Mouse (Mus musculus) liver, embryonic 14.5 days (tissue): ENCODE results near the gene Mxra7. TPM values are rescaled to one million over a fixed set of nuclear protein-coding genes. Genes with fewer than 3 reads are reported as not detected.

Experiments
- ATAC-seq: fragments of 200-750 bp; cut with Nextera tagmentation; 2 replicates; pipeline ENCODE4 v1.8.0; 2017; ENCODE audit warnings: moderate number of reproducible peaks, mild to moderate bottlenecking, moderate library complexity; ENCODE audit not compliant: insufficient read depth
- DNase-seq, 3 experiments: peaks; one replicate each; pipeline ENCODE4 v3.0.0-alpha.2; 2012 to 2013; ENCODE audit warnings: low read depth in 3 of 3, low spot score in 3 of 3
- H3K27ac ChIP-seq: fragments of 300-500 bp; sonication (generic); 2 replicates; pipeline ENCODE4 v1.5.1; 2014; ENCODE audit warnings: moderate library complexity, mild to moderate bottlenecking, control low read depth, inconsistent platforms
- H3K27me3 ChIP-seq: fragments of 300-500 bp; sonication (generic); 2 replicates; pipeline ENCODE4 v1.6.1; 2014; ENCODE audit warnings: mild to moderate bottlenecking, low read length, moderate library complexity; ENCODE audit not compliant: control insufficient read depth, insufficient read depth
- H3K36me3 ChIP-seq: fragments of 300-500 bp; sonication (generic); replicated peaks from 2 replicates; pipeline ENCODE4 v1.6.1; 2014; ENCODE audit warnings: low read depth; ENCODE audit not compliant: control insufficient read depth, insufficient read depth
- H3K4me1 ChIP-seq, 2 experiments: fragments of 200-500 bp in 1 of 2; fragments of 300-500 bp in 1 of 2; sonication (generic) in 1 of 2; replicated peaks; 2 replicates each; pipeline ENCODE4 v1.6.1; 2012 to 2014; ENCODE audit warnings: antibody characterized with exemption in 1 of 2, inconsistent platforms in 1 of 2, low read length in 1 of 2; ENCODE audit not compliant: control insufficient read depth in 2 of 2, insufficient read depth in 2 of 2
- H3K4me2 ChIP-seq: fragments of 300-500 bp; sonication (generic); 2 replicates; pipeline ENCODE4 v1.6.1; 2014; ENCODE audit warnings: low read depth, mild to moderate bottlenecking, control low read depth, moderate library complexity
- H3K4me3 ChIP-seq, 2 experiments: fragments of 200-500 bp in 1 of 2; fragments of 300-500 bp in 1 of 2; sonication (generic) in 1 of 2; 2 replicates each; pipeline ENCODE4 v1.5.1; 2012 to 2014; ENCODE audit warnings: low read depth in 2 of 2, low read length in 2 of 2, mild to moderate bottlenecking in 2 of 2, control low read depth in 1 of 2, inconsistent platforms in 1 of 2, moderate library complexity in 1 of 2; ENCODE audit not compliant: insufficient read depth in 1 of 2
- H3K9ac ChIP-seq: fragments of 300-500 bp; sonication (generic); replicated peaks from 2 replicates; pipeline ENCODE4 v1.6.1; 2014; ENCODE audit warnings: mild to moderate bottlenecking, control low read depth, moderate library complexity
- H3K9me3 ChIP-seq: fragments of 300-500 bp; sonication (generic); 2 replicates; pipeline ENCODE4 v1.6.1; 2016; ENCODE audit warnings: low read length, mixed read lengths; ENCODE audit not compliant: control insufficient read depth
- CTCF ChIP-seq: IDR thresholded peaks from 2 replicates; pipeline ENCODE4 v1.5.1; 2016; ENCODE audit warnings: antibody characterized with exemption, low read depth, control low read depth
- EP300 ChIP-seq: IDR thresholded peaks from 2 replicates; pipeline ENCODE4 v1.6.1; 2016; ENCODE audit warnings: antibody characterized with exemption, low read depth
- WGBS: fragments of 180-500 bp; shearing (Covaris S2); extraction: QIAGEN DNeasy Blood & Tissue Kit; methylation state at CpG from one replicate; pipeline ENCODE4 v1.1.7; 2014; ENCODE audit not compliant: insufficient replicate concordance; 5-methylcytosine and 5-hydroxymethylcytosine counted together
- polyA plus RNA-seq, 2 experiments: library from polyadenylated mRNA; depleted of rRNA in 1 of 2; stranded (reverse) in 1 of 2; unstranded in 1 of 2; fragments of >200 nt; fragmentation: Nextera tagmentation in 1 of 2; extraction: Ambion mirVana in 1 of 2; gene quantifications; 2 replicates each; pipeline versions ENCODE4 v1.2.1 to v1.2.3; 2012 to 2014

Mxra7 gene
- polyA plus RNA-seq, 2 experiments, result 1.1 to 1.3 TPM

DNA sequence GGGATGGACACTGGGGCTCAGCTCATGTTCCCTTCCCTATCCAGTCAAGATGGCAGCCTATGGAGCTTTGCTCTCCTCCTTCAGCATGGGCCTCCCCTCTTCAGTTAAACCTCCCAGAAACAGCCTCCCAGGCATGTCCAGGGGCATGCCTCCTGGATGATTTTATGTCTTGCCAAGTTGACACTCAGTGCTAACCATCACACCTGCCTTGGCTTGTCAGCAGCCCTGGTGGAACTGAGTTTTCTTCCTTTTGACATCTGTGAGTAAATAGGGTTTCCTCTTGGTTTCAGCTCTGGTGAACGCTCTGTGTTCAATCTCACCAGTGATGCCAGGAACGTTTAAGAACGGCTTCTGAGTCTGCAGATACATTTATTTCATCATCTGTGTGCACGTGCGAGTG, 25.1 kb downstream of the Mxra7 start:
- Histone ChIP-seq H3K9me3 (no peaks in the 10 kb centered on the region), H3K36me3 (no peaks in the 10 kb centered on the region), H3K4me3 (no peak overlapping the region), H3K4me1 (no peaks in the 10 kb centered on the region), H3K9ac (no peak overlapping the region), H3K4me2 (no peak overlapping the region), H3K27ac (no peak overlapping the region), H3K27me3 (no peaks in the 10 kb centered on the region)
- 66% methylated on average over 5 of the region's 5 CpGs for WGBS
- no peak for ATAC-seq
- DNase-seq, result no peak
- TF ChIP-seq CTCF, result no peak
- TF ChIP-seq EP300, result no peak

DNA sequence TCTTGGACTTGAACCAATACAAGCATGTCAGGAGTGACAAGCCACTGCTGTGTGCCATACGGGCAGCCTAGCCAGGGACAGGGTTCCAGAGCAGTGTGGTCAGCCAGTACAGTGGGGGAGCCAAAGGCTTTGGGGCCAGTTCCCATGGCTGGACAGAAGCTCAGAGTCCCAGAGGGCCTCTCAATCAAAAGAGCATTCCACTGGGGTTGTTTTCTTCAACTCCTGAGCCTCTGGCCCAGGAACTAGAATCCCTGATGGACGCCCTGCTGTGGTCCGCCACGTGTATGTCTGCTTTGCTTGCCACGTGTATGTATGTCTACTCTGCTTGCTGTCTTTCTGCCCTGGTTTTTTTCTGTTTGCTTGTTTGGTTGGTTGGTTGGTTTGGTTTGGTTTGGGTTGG, 26.7 kb downstream of the Mxra7 start:
- no peak for ATAC-seq
- H3K9me3 ChIP-seq, result no peaks in the 10 kb centered on the region
- no peak overlapping the region for H3K4me3 ChIP-seq
- no peak overlapping the region for H3K4me2 ChIP-seq
- no peaks in the 10 kb centered on the region for H3K4me1 ChIP-seq
- no peaks in the 10 kb centered on the region for H3K36me3 ChIP-seq
- WGBS, result 55% methylated on average over 5 of the region's 5 CpGs
- no peaks in the 10 kb centered on the region for H3K27me3 ChIP-seq
- no peak for TF ChIP-seq EP300
- no peak for TF ChIP-seq CTCF
- DNase-seq, result no peak
- H3K9ac ChIP-seq, result no peak overlapping the region
- no peak overlapping the region for H3K27ac ChIP-seq

DNA sequence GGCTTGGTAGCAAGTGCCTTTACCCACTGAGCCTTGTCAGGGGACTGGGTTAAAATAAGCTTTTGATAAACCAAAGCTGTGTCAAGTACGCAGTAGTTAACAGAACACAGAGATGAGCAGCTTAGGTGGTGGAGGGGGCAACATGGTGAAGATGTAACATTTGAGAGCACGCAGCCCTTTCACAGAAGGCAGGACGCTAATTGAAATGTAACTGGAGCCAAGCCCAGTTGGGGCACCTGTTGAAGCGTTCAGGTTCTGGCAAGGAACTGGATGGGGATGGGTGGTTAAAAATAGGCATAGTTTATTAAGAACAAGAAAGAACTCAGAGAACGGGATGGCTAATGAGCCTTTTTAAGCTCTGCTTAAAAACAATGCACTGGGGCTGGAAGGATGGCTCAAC, 28.5 kb downstream of the Mxra7 start:
- no peaks in the 10 kb centered on the region for H3K4me1 ChIP-seq
- no peak overlapping the region for H3K27ac ChIP-seq
- H3K4me2 ChIP-seq, result no peak overlapping the region
- H3K9me3 ChIP-seq, result no peaks in the 10 kb centered on the region
- H3K27me3 ChIP-seq, result no peaks in the 10 kb centered on the region
- 75% methylated on average over 5 of the region's 5 CpGs for WGBS
- no peak overlapping the region for H3K9ac ChIP-seq
- no peak overlapping the region for H3K4me3 ChIP-seq
- no peaks in the 10 kb centered on the region for H3K36me3 ChIP-seq
- ATAC-seq (no peak), DNase-seq (no peak)
- no peak for TF ChIP-seq EP300
- no peak for TF ChIP-seq CTCF

DNA sequence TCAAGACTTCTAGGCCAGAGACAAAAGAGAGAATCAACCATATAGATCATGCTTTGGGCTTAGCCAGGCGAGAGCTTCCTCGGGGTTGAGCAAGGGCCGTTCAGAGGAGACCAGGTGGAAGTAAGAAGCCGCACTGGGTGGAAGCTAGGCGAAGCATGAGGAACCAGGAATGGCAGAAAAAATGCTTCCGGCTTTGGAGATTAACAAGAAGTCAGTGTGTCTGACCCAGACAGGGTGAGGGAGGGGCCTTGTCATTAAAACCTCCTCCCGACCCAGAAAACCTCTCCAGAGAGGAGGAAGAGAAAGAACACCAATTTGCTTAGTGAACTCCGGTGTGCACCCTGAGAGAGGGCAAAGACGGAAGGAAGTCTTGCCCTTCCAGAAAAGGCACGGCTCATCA, 43.6 kb downstream of the Mxra7 start:
- TF ChIP-seq EP300 (no peak), CTCF (no peak)
- no peaks in the 10 kb centered on the region for H3K36me3 ChIP-seq
- no peaks in the 10 kb centered on the region for H3K27me3 ChIP-seq
- WGBS, result 79% methylated on average over 10 of the region's 10 CpGs
- no peak overlapping the region for H3K9ac ChIP-seq
- ATAC-seq, result no peak
- H3K9me3 ChIP-seq, result no peaks in the 10 kb centered on the region
- no peak overlapping the region for H3K4me3 ChIP-seq
- no peak overlapping the region for H3K27ac ChIP-seq
- H3K4me1 ChIP-seq, result 0 out of 4 replicates have a peak, but pooled peaks cover 0 to 2% of the 10 kb centered on the region in 2 experiments
- no peak overlapping the region for H3K4me2 ChIP-seq
- DNase-seq, result no peak

DNA sequence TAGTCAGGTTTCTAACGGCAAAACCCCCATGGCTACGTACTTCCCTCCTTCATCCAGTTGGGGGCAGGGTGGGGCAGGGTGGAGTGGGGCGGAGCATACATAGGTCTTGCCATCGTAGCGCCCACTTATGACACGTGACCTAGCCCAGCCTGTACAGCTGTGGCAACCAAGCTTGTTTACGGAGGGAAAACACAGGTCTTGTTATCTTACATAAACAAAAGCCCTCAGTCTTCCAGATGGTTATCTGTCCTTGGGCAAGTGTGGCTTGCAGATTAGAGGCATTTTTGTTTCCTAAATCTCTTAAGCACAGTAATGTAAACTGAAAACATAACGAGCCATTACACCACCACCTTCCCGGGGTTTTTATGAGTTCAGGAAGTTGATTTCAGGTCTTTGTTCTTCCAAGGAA, 45.1 kb downstream of the Mxra7 start:
- DNase-seq, result peak; percentile 82 to 84 (median 83)
- Histone ChIP-seq H3K36me3 (no peaks in the 10 kb centered on the region), H3K4me2 (peak overlapping the region; percentile 37), H3K27me3 (no peaks in the 10 kb centered on the region), H3K4me1 (0 out of 4 replicates have a peak, but pooled peaks cover 0 to 2% of the 10 kb centered on the region in 2 experiments), H3K9me3 (no peaks in the 10 kb centered on the region), H3K9ac (no peak overlapping the region), H3K27ac (no peak overlapping the region), H3K4me3 (no peak overlapping the region; a peak in 1 of 4 replicates)
- peak; percentile 88 for ATAC-seq
- WGBS, result 12% methylated on average over 9 of the region's 9 CpGs
- peak; percentile 85 for TF ChIP-seq EP300
- peak; percentile 65 for TF ChIP-seq CTCF
